20 mouse cellular contexts compared by ENCODE assay signal in the genomic region with DNA sequence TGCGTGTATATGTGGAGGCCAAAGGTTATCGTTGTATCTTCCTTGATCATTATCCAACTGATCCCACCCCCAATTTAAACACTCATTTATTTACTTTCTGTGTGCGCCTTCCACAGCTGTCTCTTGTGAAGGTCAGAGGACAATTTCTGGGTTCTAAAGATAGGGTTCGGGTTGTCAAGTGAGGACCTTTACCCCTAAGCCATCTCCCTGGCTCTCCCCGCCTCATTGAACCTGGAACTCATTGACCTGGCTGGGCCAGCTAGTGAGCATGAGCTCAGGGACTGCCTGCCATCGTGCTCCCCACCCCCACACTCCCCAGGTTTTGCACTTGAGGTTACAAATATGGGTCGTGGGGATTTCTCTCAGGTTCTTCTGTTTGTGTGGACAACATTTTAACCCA. TPM values are rescaled to one million over a fixed set of nuclear protein-coding genes. Genes with fewer than 3 reads are reported as not detected.
A peak's percentile ranks its signal among the peaks of the same experiment; 100 is the strongest.
DNase-seq lines count a peak whose midpoint lies in the region; ATAC-seq and TF ChIP-seq lines count a peak whose summit lies in the region.
"Had no signal": no experiment of that assay in that cellular context is flagged by ENCODE, and none has a peak within 500 bp of the region (broad histone marks: within the 10 kb centered on the region; RNA-seq: fewer than 3 reads in every experiment).

No protein-coding gene starts in this region.

- no peak overlapping the region for H3K27ac ChIP-seq in kidney, embryonic 15.5 days
- no peak overlapping the region for H3K27ac ChIP-seq in intestine, embryonic 15.5 days
- H3K27ac ChIP-seq in liver, embryonic 15.5 days (replicated peaks): 0 out of 2 replicates have a peak overlapping the region, but pooled peaks have one; percentile 33
- no peak overlapping the region for H3K27ac ChIP-seq in layer of hippocampus, adult 2 months
- H3K27ac ChIP-seq: forebrain, embryonic 13.5 days; hindbrain, embryonic 12.5 days had no signal

- peak; percentile 59 for DNase-seq in kidney, adult 11 months
- peak; percentile 69 to 80 for DNase-seq in kidney, postnatal 25 days
- DNase-seq in layer of hippocampus, adult 11-12 months (ENCODE audit: low spot score): no peak
- no peak for DNase-seq in layer of hippocampus, adult 2 months (ENCODE audit: low spot score in 2 of 2)
- DNase-seq: adrenal gland, postnatal 14 days; cerebellum, adult 9-11 months; gastrocnemius, postnatal 36 days; heart, postnatal 14 days; layer of hippocampus, adult 9-11 months; lung, embryonic 14.5 days; lung, postnatal 36 days; thymus, postnatal 36 days had no signal

- peaks cover 19% of the 10 kb centered on the region; the same call in 1 of the 2 replicates for H3K36me3 ChIP-seq in kidney, embryonic 15.5 days
- no peaks in the 10 kb centered on the region for H3K36me3 ChIP-seq in intestine, embryonic 15.5 days
- H3K36me3 ChIP-seq in liver, embryonic 15.5 days (replicated peaks): peaks cover 14% of the 10 kb centered on the region; the same call in 1 of the 2 replicates

- no peaks in the 10 kb centered on the region for H3K9me3 ChIP-seq in kidney, embryonic 15.5 days (replicated peaks)
- H3K9me3 ChIP-seq in intestine, embryonic 15.5 days: no peaks in the 10 kb centered on the region
- no peaks in the 10 kb centered on the region for H3K9me3 ChIP-seq in liver, embryonic 15.5 days (replicated peaks)
- H3K9me3 ChIP-seq: forebrain, embryonic 13.5 days; heart, embryonic 12.5 days; hindbrain, embryonic 12.5 days had no signal

- H3K4me2 ChIP-seq in kidney, embryonic 15.5 days: no peak overlapping the region
- no peak overlapping the region for H3K4me2 ChIP-seq in intestine, embryonic 15.5 days (replicated peaks)
- H3K4me2 ChIP-seq in liver, embryonic 15.5 days: no peak overlapping the region
- H3K4me2 ChIP-seq: forebrain, embryonic 13.5 days; heart, embryonic 12.5 days; hindbrain, embryonic 12.5 days; lung, embryonic 14.5 days had no signal

- 57% methylated on average over 7 of the region's 7 CpGs for WGBS in kidney, embryonic 15.5 days
- 51% methylated on average over 7 of the region's 7 CpGs for WGBS in intestine, embryonic 15.5 days
- 54% methylated on average over 7 of the region's 7 CpGs for WGBS in liver, embryonic 15.5 days (ENCODE audit: insufficient replicate concordance)

- H3K9ac ChIP-seq in kidney, embryonic 15.5 days: no peak overlapping the region
- no peak overlapping the region for H3K9ac ChIP-seq in intestine, embryonic 15.5 days
- H3K9ac ChIP-seq in liver, embryonic 15.5 days: no peak overlapping the region
- H3K9ac ChIP-seq: forebrain, embryonic 13.5 days; heart, embryonic 12.5 days; hindbrain, embryonic 12.5 days; lung, embryonic 14.5 days had no signal

- no peak for ATAC-seq in kidney, embryonic 15.5 days (replicated peaks; ENCODE audit: low FRiP score)
- ATAC-seq in intestine, embryonic 15.5 days: peak; percentile 64
- ATAC-seq in liver, embryonic 15.5 days (ENCODE audit: insufficient read depth): peak; percentile 69
- ATAC-seq: forebrain, embryonic 13.5 days; midbrain, embryonic 16.5 days had no signal

- H3K4me3 ChIP-seq in kidney, embryonic 15.5 days (replicated peaks): no peak overlapping the region
- H3K4me3 ChIP-seq in intestine, embryonic 15.5 days (replicated peaks): no peak overlapping the region
- H3K4me3 ChIP-seq in liver, embryonic 15.5 days (replicated peaks): no peak overlapping the region
- no peak overlapping the region for H3K4me3 ChIP-seq in layer of hippocampus, adult 2 months
- H3K4me3 ChIP-seq: forebrain, embryonic 13.5 days; heart, embryonic 12.5 days; hindbrain, embryonic 12.5 days had no signal

- TF ChIP-seq CTCF in layer of hippocampus, adult 2 months (conservative IDR thresholded peaks at IDR 0.05): no peak

- H3K27me3 ChIP-seq in kidney, embryonic 15.5 days: no peaks in the 10 kb centered on the region
- no peaks in the 10 kb centered on the region for H3K27me3 ChIP-seq in intestine, embryonic 15.5 days (replicated peaks)
- H3K27me3 ChIP-seq in liver, embryonic 15.5 days: no peaks in the 10 kb centered on the region
- H3K27me3 ChIP-seq: CH12.LX; forebrain, embryonic 13.5 days; heart, embryonic 12.5 days; hindbrain, embryonic 12.5 days had no signal

- H3K4me1 ChIP-seq in kidney, embryonic 15.5 days: peaks cover 31% of the 10 kb centered on the region
- peaks cover 35% of the 10 kb centered on the region for H3K4me1 ChIP-seq in intestine, embryonic 15.5 days (replicated peaks)
- H3K4me1 ChIP-seq in liver, embryonic 15.5 days (replicated peaks): peaks cover 59% of the 10 kb centered on the region

RNA-seq across cellular contexts. Expression of a gene that starts 15.1 kb away (rescaled TPM):
- polyA plus RNA-seq in kidney, embryonic 15.5 days (2015; fragmentation: Nextera tagmentation; extraction: Ambion mirVana): 59.8 and 62.7 TPM in 2 replicates
- polyA plus RNA-seq in intestine, embryonic 15.5 days (2015; fragmentation: Nextera tagmentation; extraction: Ambion mirVana): 46.1 and 49.4 TPM in 2 replicates
- 18.4 and 18.6 TPM in 2 replicates for polyA plus RNA-seq in liver, embryonic 15.5 days (2015; fragmentation: Nextera tagmentation; extraction: Ambion mirVana)
- 100 to 1,000 TPM; 103 to 105 TPM for total RNA-seq in layer of hippocampus, adult 2 months (2021)

Comparison
In these comparisons a context has a peak if more than half of its experiments do, and no peak if none do; other contexts are left out.
1. DNase-seq: peak in kidney, adult 11 months (single experiment) and kidney, postnatal 25 days (2 of 2); none in layer of hippocampus, adult 11-12 months (single experiment) and layer of hippocampus, adult 2 months (0 of 2).